Mouse (Mus musculus): ENCODE data around the gene Cdh23. TPM values are rescaled to one million over a fixed set of nuclear protein-coding genes. Genes with fewer than 3 reads are reported as not detected.

The Cdh23 gene
- polyA plus RNA-seq, 1 experiment from 2014 or later: 5.7 TPM

- Histone ChIP-seq H3K27me3 (peaks cover 5% of the 10 kb centered on the region), H3K27ac (no peak overlapping the region), H3K4me3 (replicated peaks) (no peak overlapping the region), H3K9me3 (no peaks in the 10 kb centered on the region), H3K36me3 (no peaks in the 10 kb centered on the region), H3K4me1 (replicated peaks) (peaks cover 20% of the 10 kb centered on the region), H3K9ac (replicated peaks) (no peak overlapping the region), H3K4me2 (replicated peaks) (no peak overlapping the region)
- WGBS: 81% methylated on average over 8 of the region's 8 CpGs
- ATAC-seq: no peak
Observed at GRCm38 (mm10) chr10:60525081-60525480, 171.2 kb downstream of the Cdh23 start.

DNA sequence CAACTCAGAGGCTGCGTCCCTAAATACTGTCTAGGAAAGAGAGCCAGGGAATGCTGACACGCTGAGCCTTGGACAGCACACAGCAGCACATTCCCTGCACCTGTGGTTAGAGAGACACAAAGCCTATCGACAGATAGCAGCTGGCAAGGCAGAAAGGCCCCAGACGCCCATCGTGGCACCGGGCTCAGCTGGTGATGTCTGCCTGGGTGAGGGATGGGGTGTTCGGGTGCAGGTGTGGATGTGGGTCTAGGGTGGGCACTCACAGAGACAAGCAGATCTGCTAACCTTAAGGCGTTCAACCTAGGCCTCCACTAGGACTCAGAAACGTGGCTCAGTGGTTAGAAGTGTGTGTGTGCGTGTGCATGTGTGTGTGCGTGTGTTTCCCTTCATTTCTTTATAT is 180.0 kb downstream of the Cdh23 start:
- 87% methylated on average over 11 of the region's 11 CpGs for WGBS
- Histone ChIP-seq H3K27me3 (no peaks in the 10 kb centered on the region), H3K27ac (no peak overlapping the region), H3K4me1 (replicated peaks) (no peaks in the 10 kb centered on the region), H3K4me3 (replicated peaks) (no peak overlapping the region), H3K9ac (replicated peaks) (no peak overlapping the region), H3K9me3 (0 out of 2 replicates have a peak, but pooled peaks cover 4% of the 10 kb centered on the region), H3K36me3 (no peaks in the 10 kb centered on the region), H3K4me2 (replicated peaks) (no peak overlapping the region)
- ATAC-seq: no peak

GRCm38 (mm10) chr10:60498538-60498937 is 197.8 kb downstream of the Cdh23 start:
- Histone ChIP-seq H3K27ac (no peak overlapping the region), H3K36me3 (no peaks in the 10 kb centered on the region), H3K4me1 (replicated peaks) (peaks cover 21% of the 10 kb centered on the region), H3K4me2 (replicated peaks) (no peak overlapping the region), H3K9ac (replicated peaks) (no peak overlapping the region), H3K27me3 (no peaks in the 10 kb centered on the region), H3K4me3 (replicated peaks) (no peak overlapping the region), H3K9me3 (no peaks in the 10 kb centered on the region)
- ATAC-seq: peak; percentile 43; the same call in 1 of the 2 replicates
- 12% methylated on average over 4 of the region's 4 CpGs for WGBS

DNA sequence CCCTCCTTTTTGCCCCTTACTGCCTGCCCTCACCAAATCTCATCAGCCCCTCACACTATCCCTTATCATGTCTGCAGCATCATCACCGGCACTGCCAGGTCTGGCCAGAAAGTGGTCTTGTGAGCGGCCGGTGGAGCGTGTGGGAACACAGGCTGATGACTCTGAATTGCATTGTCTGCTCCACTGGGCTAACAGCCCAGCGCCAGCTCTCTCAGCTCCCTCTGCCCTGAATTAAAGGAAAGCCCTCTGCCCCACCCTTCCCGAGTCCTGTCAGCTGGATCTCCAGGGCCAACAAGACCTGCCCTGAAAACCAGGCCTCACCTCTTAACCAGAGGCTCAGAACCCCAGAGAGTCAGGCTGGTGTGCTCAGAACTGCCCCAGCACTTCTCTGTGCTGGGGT is 201.2 kb downstream of the Cdh23 start:
- 11% methylated on average over 6 of the region's 6 CpGs for WGBS
- Histone ChIP-seq H3K9ac (replicated peaks) (no peak overlapping the region), H3K4me1 (replicated peaks) (peaks cover 32% of the 10 kb centered on the region), H3K27me3 (no peaks in the 10 kb centered on the region), H3K36me3 (no peaks in the 10 kb centered on the region), H3K27ac (0 out of 2 replicates have a peak overlapping the region, but pooled peaks have one; percentile 17), H3K4me3 (replicated peaks) (no peak overlapping the region), H3K4me2 (replicated peaks) (no peak overlapping the region), H3K9me3 (no peaks in the 10 kb centered on the region)
- no peak for ATAC-seq

- peaks cover 24% of the 10 kb centered on the region for H3K4me1 ChIP-seq (replicated peaks)
Observed at GRCm38 (mm10) chr10:60491538-60491937, 204.8 kb downstream of the Cdh23 start.

GRCm38 (mm10) chr10:60481381-60481780 is 214.9 kb downstream of the Cdh23 start:
- ATAC-seq: no peak
- Histone ChIP-seq H3K4me1 (replicated peaks) (0 out of 2 replicates have a peak, but pooled peaks cover 4% of the 10 kb centered on the region), H3K4me2 (replicated peaks) (no peak overlapping the region), H3K9ac (replicated peaks) (no peak overlapping the region), H3K4me3 (replicated peaks) (no peak overlapping the region), H3K36me3 (no peaks in the 10 kb centered on the region), H3K27ac (no peak overlapping the region), H3K27me3 (peaks cover 4% of the 10 kb centered on the region), H3K9me3 (no peaks in the 10 kb centered on the region; the same call in 1 of the 2 replicates)
- 94% methylated on average over 6 of the region's 6 CpGs for WGBS

More at GRCm38 (mm10) chr10:60491538-60491937, 204.8 kb downstream of the Cdh23 start:
- H3K9me3 ChIP-seq: no peaks in the 10 kb centered on the region
- no peaks in the 10 kb centered on the region for H3K36me3 ChIP-seq
- ATAC-seq: peak; percentile 68
- H3K27me3 ChIP-seq: no peaks in the 10 kb centered on the region
- H3K4me2 ChIP-seq (replicated peaks): no peak overlapping the region
- H3K9ac ChIP-seq (replicated peaks): no peak overlapping the region
- no peak overlapping the region for H3K27ac ChIP-seq
- H3K4me3 ChIP-seq (replicated peaks): no peak overlapping the region
- WGBS: 52% methylated on average over 2 of the region's 2 CpGs

GRCm38 (mm10) chr10:60474549-60474948 is 221.7 kb downstream of the Cdh23 start:
- H3K27ac ChIP-seq: no peak overlapping the region
- H3K9me3 ChIP-seq: no peaks in the 10 kb centered on the region
- H3K36me3 ChIP-seq: no peaks in the 10 kb centered on the region
- 87% methylated on average over 5 of the region's 5 CpGs for WGBS
- peaks cover 36% of the 10 kb centered on the region for H3K27me3 ChIP-seq
- no peak overlapping the region for H3K4me2 ChIP-seq (replicated peaks)
- ATAC-seq: no peak
- H3K4me3 ChIP-seq (replicated peaks): no peak overlapping the region
- H3K9ac ChIP-seq (replicated peaks): no peak overlapping the region
- peaks cover 24% of the 10 kb centered on the region for H3K4me1 ChIP-seq (replicated peaks)

GRCm38 (mm10) chr10:60473782-60474322 is 222.4 kb downstream of the Cdh23 start:
- Histone ChIP-seq H3K9ac (replicated peaks) (no peak overlapping the region), H3K36me3 (no peaks in the 10 kb centered on the region), H3K27ac (no peak overlapping the region), H3K4me1 (replicated peaks) (peaks cover 24% of the 10 kb centered on the region), H3K4me2 (replicated peaks) (no peak overlapping the region), H3K27me3 (peaks cover 42% of the 10 kb centered on the region), H3K4me3 (replicated peaks) (no peak overlapping the region), H3K9me3 (no peaks in the 10 kb centered on the region)
- ATAC-seq: 0 out of 2 replicates have a peak, but pooled peaks have one; percentile 25
- 24% methylated on average over 9 of the region's 9 CpGs for WGBS

GRCm38 (mm10) chr10:60467752-60468151 is 228.5 kb downstream of the Cdh23 start:
- Histone ChIP-seq H3K9me3 (no peaks in the 10 kb centered on the region), H3K27me3 (peaks cover 21% of the 10 kb centered on the region), H3K4me2 (replicated peaks) (no peak overlapping the region), H3K27ac (no peak overlapping the region), H3K9ac (replicated peaks) (no peak overlapping the region), H3K36me3 (no peaks in the 10 kb centered on the region), H3K4me3 (replicated peaks) (no peak overlapping the region), H3K4me1 (replicated peaks) (peaks cover 11% of the 10 kb centered on the region)
- WGBS: 27% methylated on average over 4 of the region's 4 CpGs
- no peak for ATAC-seq

DNA sequence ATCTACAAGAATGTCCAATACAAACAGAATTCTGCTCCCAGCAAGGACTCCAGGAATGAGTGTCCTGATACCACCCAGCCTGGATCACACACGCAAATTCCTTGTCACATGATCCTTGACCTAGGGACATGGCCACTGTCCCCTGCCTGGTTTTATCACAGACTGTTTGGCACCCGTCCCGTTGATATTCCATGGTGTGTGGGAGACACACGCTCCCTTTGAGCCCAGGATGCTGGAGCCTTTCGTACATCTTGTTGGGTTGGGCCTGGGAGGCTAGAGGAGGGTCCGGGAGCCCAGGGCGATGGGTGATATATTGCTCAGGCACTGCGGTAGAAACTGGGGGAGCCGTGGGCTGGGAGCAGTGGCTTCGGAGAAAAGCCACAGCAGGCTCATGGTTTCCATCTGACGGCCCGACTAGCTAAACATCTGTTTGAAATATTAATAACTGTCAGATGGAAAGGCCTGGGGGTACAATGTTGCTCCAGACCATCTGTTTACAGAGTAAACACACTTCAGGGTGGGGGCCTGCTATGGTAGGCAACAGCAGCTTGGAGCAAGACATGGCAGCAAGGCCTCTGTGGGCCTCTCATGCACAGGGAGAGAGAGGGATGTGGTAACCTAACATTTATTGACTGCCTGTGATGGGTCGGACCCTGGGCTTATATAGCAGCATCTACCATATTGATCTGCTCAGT is 232.2 kb downstream of the Cdh23 start:
- 83% methylated on average over 13 of the region's 13 CpGs for WGBS
- ATAC-seq: no peak
- Histone ChIP-seq H3K9ac (replicated peaks) (no peak overlapping the region), H3K36me3 (no peaks in the 10 kb centered on the region), H3K4me2 (replicated peaks) (no peak overlapping the region), H3K4me3 (replicated peaks) (no peak overlapping the region), H3K27ac (no peak overlapping the region), H3K9me3 (no peaks in the 10 kb centered on the region), H3K4me1 (replicated peaks) (no peaks in the 10 kb centered on the region), H3K27me3 (peaks cover 10% of the 10 kb centered on the region; the same call in 1 of the 2 replicates)

GRCm38 (mm10) chr10:60456662-60457397 is 239.5 kb downstream of the Cdh23 start:
- WGBS: 3% methylated on average over 8 of the region's 8 CpGs
- Histone ChIP-seq H3K27me3 (peaks cover 2% of the 10 kb centered on the region; the same call in 1 of the 2 replicates), H3K4me1 (replicated peaks) (peaks cover 6% of the 10 kb centered on the region), H3K9me3 (no peaks in the 10 kb centered on the region), H3K4me2 (replicated peaks) (no peak overlapping the region), H3K36me3 (no peaks in the 10 kb centered on the region), H3K4me3 (replicated peaks) (no peak overlapping the region), H3K27ac (peak overlapping the region; percentile 58), H3K9ac (replicated peaks) (no peak overlapping the region)
- ATAC-seq: peak; percentile 64

- H3K4me2 ChIP-seq (replicated peaks): no peak overlapping the region
- H3K4me1 ChIP-seq (replicated peaks): peaks cover 6% of the 10 kb centered on the region
- no peaks in the 10 kb centered on the region; the same call in 1 of the 2 replicates for H3K27me3 ChIP-seq
- no peak for ATAC-seq
- no peak overlapping the region for H3K4me3 ChIP-seq (replicated peaks)
- H3K9me3 ChIP-seq: no peaks in the 10 kb centered on the region
- no peaks in the 10 kb centered on the region for H3K36me3 ChIP-seq
- no peak overlapping the region for H3K27ac ChIP-seq
- WGBS: 76% methylated on average over 8 of the region's 8 CpGs
- no peak overlapping the region for H3K9ac ChIP-seq (replicated peaks)
Observed at GRCm38 (mm10) chr10:60455193-60455592, 241.1 kb downstream of the Cdh23 start.
